Mouse (Mus musculus) MEL (cell line): ENCODE data around the gene Gm11027.

Experiments
- CHD1 ChIP-seq: IDR thresholded peaks from 2 replicates; pipeline ENCODE4 v1.6.1; 2012; ENCODE audit warnings: low read depth, mild to moderate bottlenecking, inconsistent platforms, low read length, improper control_type of control experiment
- CTCF ChIP-seq, 3 experiments: IDR thresholded peaks in 2 of 3; conservative IDR thresholded peaks in 1 of 3; 2 replicates each; pipeline ENCODE4 v1.5.1; 2011 to 2012; ENCODE audit warnings: low read length in 3 of 3, low read depth in 2 of 3, mild to moderate bottlenecking in 2 of 3, improper control_type of control experiment in 1 of 3, inconsistent platforms in 1 of 3, mixed read lengths in 1 of 3, moderate library complexity in 1 of 3; ENCODE audit not compliant: control insufficient read depth in 1 of 3, insufficient read depth in 1 of 3, poor library complexity in 1 of 3, severe bottlenecking in 1 of 3
- EP300 ChIP-seq, 2 experiments: IDR thresholded peaks; 2 replicates each; pipeline ENCODE4 v1.6.1; 2011; ENCODE audit warnings: improper control_type of control experiment in 2 of 2, low read length in 2 of 2, low read depth in 1 of 2, mild to moderate bottlenecking in 1 of 2
- GATA1 ChIP-seq: IDR thresholded peaks from 2 replicates; pipeline ENCODE4 v1.6.1; 2011; ENCODE audit warnings: low read depth, low read length, improper control_type of control experiment
- KAT2A ChIP-seq: conservative IDR thresholded peaks from 2 replicates; pipeline ENCODE4 v1.6.1; 2012; ENCODE audit warnings: low read depth, low read length, improper control_type of control experiment, inconsistent platforms
- MAFK ChIP-seq: IDR thresholded peaks from 2 replicates; pipeline ENCODE4 v1.6.1; 2011; ENCODE audit warnings: low read depth, mild to moderate bottlenecking, low read length, improper control_type of control experiment, borderline replicate concordance
- MAZ ChIP-seq: IDR thresholded peaks from 2 replicates; pipeline ENCODE4 v1.6.1; 2012; ENCODE audit warnings: low read depth, mild to moderate bottlenecking, inconsistent platforms, low read length, improper control_type of control experiment
- MEF2A ChIP-seq: IDR thresholded peaks from 2 replicates; pipeline ENCODE4 v1.6.1; 2014; ENCODE audit warnings: low read depth, mild to moderate bottlenecking, inconsistent platforms, low read length, improper control_type of control experiment; ENCODE audit not compliant: poor library complexity, insufficient replicate concordance, severe bottlenecking; ENCODE audit errors: extremely low read depth
- NRF1 ChIP-seq: IDR thresholded peaks from 2 replicates; pipeline ENCODE4 v1.6.1; 2014; ENCODE audit warnings: low read depth, mild to moderate bottlenecking, inconsistent platforms, low read length, improper control_type of control experiment, moderate library complexity; ENCODE audit not compliant: poor library complexity, insufficient read depth, severe bottlenecking
- POLR2A ChIP-seq, 2 experiments: IDR thresholded peaks; 2 replicates each; pipeline ENCODE4 v1.6.1; 2011 to 2012; ENCODE audit warnings: low read length in 2 of 2, mild to moderate bottlenecking in 2 of 2, control low read depth in 1 of 2, improper control_type of control experiment in 1 of 2, low read depth in 1 of 2, moderate library complexity in 1 of 2; ENCODE audit not compliant: control insufficient read depth in 1 of 2, insufficient read depth in 1 of 2, poor library complexity in 1 of 2

- TF ChIP-seq GATA1 (no peak), MEF2A (no peak), POLR2A (IDR thresholded peaks at IDR 0.05; ENCODE audit: control insufficient read depth in 1 of 2, insufficient read depth in 1 of 2, low read depth in 1 of 2, low read length in 2 of 2, poor library complexity in 1 of 2) (no peak), CTCF (IDR thresholded peaks at IDR 0.05 in 2 of 3, conservative IDR thresholded peaks at IDR 0.05 in 1 of 3; ENCODE audit: control insufficient read depth in 1 of 3, insufficient read depth in 1 of 3, low read depth in 2 of 3, low read length in 3 of 3, poor library complexity in 1 of 3, severe bottlenecking in 1 of 3) (no peak), NRF1 (no peak), CHD1 (no peak), MAZ (no peak), EP300 (IDR thresholded peaks at IDR 0.05; ENCODE audit: low read depth in 1 of 2, low read length in 2 of 2) (no peak), KAT2A (no peak), MAFK (no peak)
These were observed 4.0 kb downstream of the Gm11027 start for GRCm38 (mm10) chr12:116279181-116279580.
